Mouse (Mus musculus): ENCODE results near the gene Tmem186. TPM values are rescaled to one million over a fixed set of nuclear protein-coding genes. Genes with fewer than 3 reads are reported as not detected.

Gene Tmem186
- polyA plus RNA-seq, 1 experiment from 2014 or later, result 14.2 TPM

- Histone ChIP-seq H3K9me3 (replicated peaks) (no peaks in the 10 kb centered on the region), H3K4me1 (peaks cover 56% of the 10 kb centered on the region), H3K27me3 (replicated peaks) (no peaks in the 10 kb centered on the region), H3K9ac (peak overlapping the region; percentile 91), H3K4me2 (peak overlapping the region; percentile 86), H3K4me3 (peak overlapping the region; percentile 87), H3K27ac (peak overlapping the region; percentile 94), H3K36me3 (peaks cover 56% of the 10 kb centered on the region)
- 17% methylated on average over 7 of the region's 7 CpGs for WGBS (ENCODE audit: insufficient replicate concordance)
- no peak for ATAC-seq
These were observed 619 bp upstream of the Tmem186 start for GRCm38 (mm10) chr16:8638131-8638530.

DNA sequence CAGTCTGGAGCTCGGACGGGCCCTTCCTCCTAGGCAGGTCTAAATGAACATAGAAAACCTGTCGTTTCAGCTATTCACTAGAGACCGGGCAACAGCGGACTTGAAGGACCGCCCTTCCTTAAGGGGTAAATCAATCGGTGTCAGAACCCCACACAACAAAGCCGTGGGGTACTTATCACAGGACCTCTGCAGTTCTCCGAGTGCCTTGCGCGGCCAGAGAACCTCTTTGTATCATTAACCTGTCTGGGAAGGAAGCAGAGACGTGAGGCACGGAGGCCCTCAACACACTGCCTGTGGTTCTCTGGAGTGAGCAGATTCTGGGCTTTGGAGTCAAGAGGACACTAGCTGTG lies 670 bp downstream of the Tmem186 start:
- WGBS (ENCODE audit: insufficient replicate concordance), result under 1% methylated on average over 13 of the region's 13 CpGs

DNA sequence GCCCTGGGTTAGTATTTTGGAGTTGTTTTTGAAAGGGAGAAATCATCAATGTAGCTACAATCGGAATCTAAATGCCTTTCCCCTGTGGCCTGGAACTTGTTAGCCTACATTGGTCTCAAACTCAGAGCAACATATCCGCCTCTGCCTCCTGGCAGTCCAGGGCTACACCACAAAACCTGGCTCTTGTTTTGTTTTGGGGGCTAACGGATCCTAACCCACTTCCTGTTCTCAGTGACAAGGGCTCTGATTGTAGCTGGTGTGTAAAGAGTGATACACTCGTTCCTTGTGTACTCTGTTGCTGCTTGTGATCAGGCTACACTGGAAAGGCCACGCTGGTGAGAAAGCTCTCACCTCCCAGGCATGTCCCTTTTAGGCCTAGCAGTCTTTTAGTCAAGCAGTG lies 6.1 kb downstream of the Tmem186 start:
- Histone ChIP-seq H3K4me2 (no peak overlapping the region), H3K4me3 (no peak overlapping the region), H3K27ac (no peak overlapping the region), H3K4me1 (peaks cover 22% of the 10 kb centered on the region), H3K9me3 (replicated peaks) (no peaks in the 10 kb centered on the region), H3K36me3 (peaks cover 48% of the 10 kb centered on the region), H3K9ac (no peak overlapping the region), H3K27me3 (replicated peaks) (no peaks in the 10 kb centered on the region)
- 62% methylated on average over 5 of the region's 5 CpGs for WGBS (ENCODE audit: insufficient replicate concordance)
- no peak for ATAC-seq

More for the DNA sequence above, 670 bp downstream of the Tmem186 start:
- Histone ChIP-seq H3K4me1 (peaks cover 59% of the 10 kb centered on the region), H3K36me3 (peaks cover 56% of the 10 kb centered on the region), H3K9me3 (replicated peaks) (no peaks in the 10 kb centered on the region), H3K27ac (peak overlapping the region; percentile 94), H3K4me3 (peak overlapping the region; percentile 87), H3K4me2 (peak overlapping the region; percentile 86), H3K27me3 (replicated peaks) (no peaks in the 10 kb centered on the region), H3K9ac (peak overlapping the region; percentile 91)
- peak; percentile 46 for ATAC-seq

DNA sequence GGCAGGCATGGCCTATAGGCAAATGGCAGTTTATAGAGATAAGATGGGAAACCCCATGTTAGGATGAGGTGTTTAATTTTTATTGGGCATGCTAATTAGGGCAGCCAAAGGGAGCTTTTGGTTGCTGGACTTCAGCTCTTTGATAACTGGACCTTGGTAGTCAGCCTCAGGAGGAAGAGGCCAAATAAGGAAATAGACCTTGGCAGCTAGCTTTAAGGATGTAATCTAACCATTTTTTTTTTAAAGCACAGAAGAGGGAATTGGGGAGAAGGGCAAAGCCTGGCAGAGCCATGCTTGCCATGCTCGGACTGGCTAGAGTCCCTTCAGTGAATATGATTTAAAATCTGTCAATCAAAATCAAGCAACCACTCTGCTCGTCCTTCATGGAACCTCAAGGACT lies 7.1 kb downstream of the Tmem186 start:
- ATAC-seq, result no peak
- H3K27ac ChIP-seq, result no peak overlapping the region
- no peak overlapping the region for H3K9ac ChIP-seq
- peaks cover 12% of the 10 kb centered on the region for H3K4me1 ChIP-seq
- WGBS (ENCODE audit: insufficient replicate concordance), result 55% methylated on average over 2 of the region's 2 CpGs
- no peak overlapping the region for H3K4me2 ChIP-seq
- H3K36me3 ChIP-seq, result peaks cover 40% of the 10 kb centered on the region
- H3K27me3 ChIP-seq (replicated peaks), result no peaks in the 10 kb centered on the region
- H3K4me3 ChIP-seq, result no peak overlapping the region
- H3K9me3 ChIP-seq (replicated peaks), result no peaks in the 10 kb centered on the region

GRCm38 (mm10) chr16:8620315-8621115 lies 17.0 kb downstream of the Tmem186 start:
- H3K9ac ChIP-seq, result no peak overlapping the region
- ATAC-seq, result no peak
- no peak overlapping the region for H3K4me3 ChIP-seq
- H3K27ac ChIP-seq, result no peak overlapping the region
- H3K4me2 ChIP-seq, result no peak overlapping the region
- 0 out of 2 replicates have a peak, but pooled peaks cover 6% of the 10 kb centered on the region for H3K36me3 ChIP-seq
- 73% methylated on average over 16 of the region's 16 CpGs for WGBS (ENCODE audit: insufficient replicate concordance)
- no peaks in the 10 kb centered on the region for H3K27me3 ChIP-seq (replicated peaks)
- peaks cover 13% of the 10 kb centered on the region for H3K4me1 ChIP-seq
- no peaks in the 10 kb centered on the region for H3K9me3 ChIP-seq (replicated peaks)

DNA sequence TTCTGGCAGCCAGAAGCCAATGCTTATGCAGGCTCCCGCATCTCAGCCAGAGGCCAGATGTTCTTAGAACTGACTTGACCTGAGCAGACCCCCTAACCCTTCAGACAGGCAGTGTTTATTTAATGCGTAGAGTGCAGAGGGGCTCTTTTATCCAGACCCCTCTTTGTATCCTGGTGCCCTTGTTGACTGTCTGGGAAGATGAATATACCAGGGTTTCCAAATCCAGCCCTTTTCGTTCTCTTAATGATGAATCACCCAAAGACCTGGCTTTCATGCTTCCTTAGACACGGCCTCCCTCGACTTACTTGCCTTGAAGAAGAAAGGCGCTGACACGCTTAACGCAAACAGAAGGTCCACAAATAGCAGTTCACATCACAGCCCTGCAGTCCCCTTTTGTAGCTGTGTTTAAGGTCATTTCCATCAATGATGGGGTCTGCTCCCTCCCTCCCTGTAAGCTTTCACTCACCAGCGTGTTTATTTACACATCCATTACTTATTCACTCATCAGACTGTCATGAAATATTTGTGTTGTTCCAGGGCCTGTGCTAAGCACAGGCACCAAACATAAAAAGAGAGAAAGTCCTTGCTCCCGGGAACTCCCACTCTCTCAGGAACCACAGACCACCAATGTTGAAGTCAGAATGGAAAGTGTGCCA lies 17.7 kb downstream of the Tmem186 start:
- WGBS (ENCODE audit: insufficient replicate concordance), result 67% methylated on average over 10 of the region's 10 CpGs
- Histone ChIP-seq H3K9ac (no peak overlapping the region), H3K36me3 (0 out of 2 replicates have a peak, but pooled peaks cover 6% of the 10 kb centered on the region), H3K4me1 (peaks cover 13% of the 10 kb centered on the region), H3K9me3 (replicated peaks) (no peaks in the 10 kb centered on the region), H3K27me3 (replicated peaks) (no peaks in the 10 kb centered on the region), H3K27ac (no peak overlapping the region), H3K4me3 (no peak overlapping the region), H3K4me2 (no peak overlapping the region)
- no peak for ATAC-seq

DNA sequence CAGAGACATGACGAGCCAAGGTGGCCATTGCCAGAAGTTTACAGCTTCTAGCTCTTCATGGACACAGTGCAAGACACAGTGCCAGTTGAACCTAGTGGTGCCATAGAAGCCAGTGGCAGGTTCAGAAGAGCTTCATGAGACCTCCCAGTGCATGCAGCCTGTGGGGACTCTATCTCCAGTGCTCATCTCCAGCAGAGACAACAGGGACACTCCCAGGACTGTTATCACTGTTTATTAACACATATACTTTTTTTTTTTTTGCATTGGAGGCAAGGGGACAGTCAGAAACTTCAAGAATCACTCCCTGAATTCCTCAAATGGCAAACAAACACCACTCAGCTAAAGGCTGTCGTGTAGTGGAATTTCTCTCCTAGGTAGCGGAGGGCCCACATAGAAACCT lies 24.1 kb downstream of the Tmem186 start:
- ATAC-seq, result peak; percentile 15; the same call in 1 of the 2 replicates
- H3K9me3 ChIP-seq (replicated peaks), result no peaks in the 10 kb centered on the region
- WGBS (ENCODE audit: insufficient replicate concordance), result 65% methylated on average over 3 of the region's 3 CpGs
- H3K9ac ChIP-seq, result peak overlapping the region; percentile 55
- peak overlapping the region; percentile 92 for H3K27ac ChIP-seq
- peaks cover 44% of the 10 kb centered on the region for H3K4me1 ChIP-seq
- H3K4me2 ChIP-seq, result peak overlapping the region; percentile 64
- H3K36me3 ChIP-seq, result 0 out of 2 replicates have a peak, but pooled peaks cover 5% of the 10 kb centered on the region
- H3K4me3 ChIP-seq, result peak overlapping the region; percentile 14; the same call in 1 of the 2 replicates
- no peaks in the 10 kb centered on the region for H3K27me3 ChIP-seq (replicated peaks)

- H3K9ac ChIP-seq, result peak overlapping the region; percentile 55
- 0 out of 2 replicates have a peak, but pooled peaks cover 5% of the 10 kb centered on the region for H3K36me3 ChIP-seq
- no peaks in the 10 kb centered on the region for H3K9me3 ChIP-seq (replicated peaks)
- peak overlapping the region; percentile 92 for H3K27ac ChIP-seq
- ATAC-seq, result peak; percentile 73
- H3K27me3 ChIP-seq (replicated peaks), result no peaks in the 10 kb centered on the region
- H3K4me2 ChIP-seq, result peak overlapping the region; percentile 64
- 44% methylated on average over 4 of the region's 4 CpGs for WGBS (ENCODE audit: insufficient replicate concordance)
- H3K4me3 ChIP-seq, result peak overlapping the region; percentile 14; the same call in 1 of the 2 replicates
- H3K4me1 ChIP-seq, result peaks cover 44% of the 10 kb centered on the region
These were observed 24.5 kb downstream of the Tmem186 start for GRCm38 (mm10) chr16:8613039-8613438.

DNA sequence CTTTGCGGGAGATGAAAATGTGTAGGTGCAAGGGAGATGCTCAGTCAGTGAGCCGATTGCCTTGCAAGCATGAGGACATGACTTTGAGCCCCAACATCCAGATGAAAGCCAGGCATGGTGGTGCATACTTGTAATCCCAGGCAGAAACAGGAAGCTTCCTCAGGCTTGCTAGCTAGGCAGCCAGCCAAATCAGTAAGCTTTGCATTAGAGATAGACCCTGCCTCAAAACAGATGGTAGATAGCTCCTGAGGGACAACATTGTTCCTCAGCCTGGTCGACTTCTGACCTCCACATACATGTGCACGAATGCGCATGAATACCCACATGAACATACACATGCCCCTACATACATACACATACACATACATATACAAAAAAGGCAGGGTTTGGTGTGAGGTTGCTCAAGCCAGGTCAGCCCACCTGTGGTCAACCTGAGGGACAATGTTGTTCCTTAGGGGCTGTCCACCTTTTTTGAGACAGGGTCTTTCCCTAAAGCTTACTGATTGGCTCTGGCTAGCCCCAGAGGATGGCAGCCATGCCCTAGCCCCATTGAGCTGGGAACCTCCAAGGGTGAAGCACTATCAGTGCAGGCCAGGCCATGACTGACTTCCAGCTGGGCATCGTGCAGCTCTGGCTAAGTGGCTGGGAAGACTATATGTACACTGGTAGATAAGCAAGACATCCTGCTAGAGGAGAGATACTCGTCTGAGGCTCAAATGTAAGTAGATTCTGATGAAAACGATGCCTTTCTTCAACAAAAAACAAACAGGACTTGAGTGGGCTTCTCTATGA lies 25.1 kb downstream of the Tmem186 start:
- H3K36me3 ChIP-seq, result 0 out of 2 replicates have a peak, but pooled peaks cover 5% of the 10 kb centered on the region
- ATAC-seq, result peak; percentile 99
- peak overlapping the region; percentile 55 for H3K9ac ChIP-seq
- WGBS (ENCODE audit: insufficient replicate concordance), result 50% methylated on average over 8 of the region's 8 CpGs
- H3K27ac ChIP-seq, result peak overlapping the region; percentile 92
- no peaks in the 10 kb centered on the region for H3K27me3 ChIP-seq (replicated peaks)
- no peaks in the 10 kb centered on the region for H3K9me3 ChIP-seq (replicated peaks)
- peaks cover 44% of the 10 kb centered on the region for H3K4me1 ChIP-seq
- H3K4me3 ChIP-seq, result peak overlapping the region; percentile 14; the same call in 1 of the 2 replicates
- peak overlapping the region; percentile 64 for H3K4me2 ChIP-seq

DNA sequence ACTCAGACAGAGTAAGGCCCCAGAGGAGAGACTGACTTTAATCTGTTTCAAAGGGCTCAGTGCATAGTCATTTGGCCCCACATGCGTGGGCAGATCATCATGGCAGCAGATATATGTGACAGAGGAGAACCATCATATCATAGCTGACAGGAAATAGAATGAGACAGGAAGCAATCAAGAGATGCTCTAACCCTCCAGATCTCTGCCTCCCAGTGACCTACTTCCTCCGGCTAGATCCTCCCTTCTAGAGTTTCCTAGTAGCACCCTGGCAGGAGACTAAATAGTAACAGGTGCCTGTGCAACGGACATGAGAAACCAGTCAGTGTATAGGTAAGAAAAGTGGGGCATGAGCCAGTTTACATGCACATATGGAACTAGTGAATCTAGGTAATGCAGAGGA lies 27.1 kb downstream of the Tmem186 start:
- no peak for ATAC-seq
- Histone ChIP-seq H3K4me2 (no peak overlapping the region), H3K36me3 (0 out of 2 replicates have a peak, but pooled peaks cover 2% of the 10 kb centered on the region), H3K9me3 (replicated peaks) (no peaks in the 10 kb centered on the region), H3K27ac (no peak overlapping the region), H3K4me1 (peaks cover 44% of the 10 kb centered on the region), H3K9ac (no peak overlapping the region), H3K27me3 (replicated peaks) (no peaks in the 10 kb centered on the region), H3K4me3 (no peak overlapping the region)
- WGBS (ENCODE audit: insufficient replicate concordance), result 53% methylated on average over 3 of the region's 3 CpGs

DNA sequence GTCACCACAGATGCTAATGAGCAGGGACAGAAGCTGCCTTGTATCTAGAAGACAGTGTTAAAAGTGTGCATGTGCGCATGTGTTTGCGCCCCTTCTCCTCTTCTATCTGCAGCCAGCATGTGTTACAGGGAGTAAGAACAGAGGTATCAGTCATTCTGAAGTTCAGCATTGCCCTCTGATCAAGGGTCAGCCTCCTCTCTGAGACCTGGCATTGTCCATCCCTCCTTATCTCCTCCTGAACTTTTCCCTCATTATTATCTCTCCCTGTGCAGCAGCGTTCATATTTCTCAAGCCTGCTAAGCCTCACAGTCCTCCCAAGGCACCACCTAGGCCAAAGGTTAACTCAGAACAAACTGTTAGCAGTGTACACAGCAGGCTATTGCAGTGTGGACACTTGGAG lies 33.7 kb downstream of the Tmem186 start:
- Histone ChIP-seq H3K27ac (peak overlapping the region; percentile 70), H3K9me3 (replicated peaks) (no peaks in the 10 kb centered on the region), H3K4me2 (peak overlapping the region; percentile 10; the same call in 1 of the 2 replicates), H3K36me3 (0 out of 2 replicates have a peak, but pooled peaks cover 1% of the 10 kb centered on the region), H3K9ac (no peak overlapping the region), H3K27me3 (replicated peaks) (0 out of 2 replicates have a peak, but pooled peaks cover 3% of the 10 kb centered on the region), H3K4me1 (peaks cover 13% of the 10 kb centered on the region), H3K4me3 (no peak overlapping the region)
- 38% methylated on average over 3 of the region's 3 CpGs for WGBS (ENCODE audit: insufficient replicate concordance)
- peak; percentile 78 for ATAC-seq
